Mouse (Mus musculus) telencephalon, adult 2 months (tissue): Measurements from ENCODE around the gene Ntrk3.

Source experiments
- DNase-seq: peaks from one replicate; pipeline ENCODE4 v3.0.0-alpha.2; 2011; ENCODE audit warnings: low read depth, low spot score

Gene Ntrk3

DNA sequence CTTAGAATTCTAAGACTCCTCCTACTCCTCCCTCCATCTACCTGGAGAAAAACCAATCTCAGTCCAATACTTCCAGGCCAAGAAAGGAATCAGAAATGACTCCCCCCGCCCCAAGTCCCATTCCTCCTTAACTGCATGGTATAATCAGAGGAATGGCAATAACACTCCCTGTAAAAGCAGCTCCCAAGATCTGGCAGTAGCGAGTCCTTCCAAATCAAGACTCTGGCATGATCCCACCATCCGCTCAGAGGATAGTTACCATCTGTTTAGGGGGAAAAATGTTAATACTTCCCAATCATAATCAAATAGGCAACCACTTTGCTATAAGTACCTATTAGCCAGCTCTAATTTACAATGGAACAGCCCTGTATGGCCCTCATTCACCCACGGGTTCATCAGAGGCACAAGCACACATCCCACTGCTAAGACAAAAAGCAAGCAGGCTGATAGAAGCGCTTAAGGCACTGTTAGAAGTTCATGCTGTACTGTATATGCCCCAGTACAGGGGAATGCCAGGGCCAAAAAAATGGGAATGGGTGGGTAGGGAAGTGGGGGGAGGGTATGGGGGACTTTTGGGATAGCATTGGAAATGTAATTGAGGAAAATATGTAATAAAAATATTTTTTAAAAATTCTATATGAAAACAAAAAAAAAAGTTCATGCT, 294.3 kb downstream of the Ntrk3 start:
- no peak for DNase-seq

GRCm38 (mm10) chr7:78441706-78442105, 296.1 kb downstream of the Ntrk3 start:
- no peak for DNase-seq

- no peak for DNase-seq
Measured at GRCm38 (mm10) chr7:78440896-78441295, 296.9 kb downstream of the Ntrk3 start.

DNA sequence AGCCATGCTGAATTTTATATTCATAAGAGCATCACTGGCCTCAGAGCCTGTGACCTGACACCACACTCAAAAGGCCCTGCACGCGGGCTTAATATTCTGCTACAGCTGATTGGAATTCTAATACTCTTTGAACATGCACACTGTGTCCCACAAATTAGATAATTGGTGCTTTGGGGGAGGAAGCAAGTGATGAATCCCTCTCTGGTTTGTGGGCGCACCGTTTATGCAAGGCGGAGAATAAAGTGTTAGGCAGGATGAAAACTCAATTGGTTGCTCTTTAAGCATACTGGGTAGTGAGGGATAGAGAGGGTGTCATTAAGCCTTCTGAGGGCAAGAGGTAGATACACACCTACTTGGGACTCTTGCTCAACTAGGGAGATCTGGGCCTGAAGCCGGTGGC, 297.3 kb downstream of the Ntrk3 start:
- peak; percentile 46 for DNase-seq

DNA sequence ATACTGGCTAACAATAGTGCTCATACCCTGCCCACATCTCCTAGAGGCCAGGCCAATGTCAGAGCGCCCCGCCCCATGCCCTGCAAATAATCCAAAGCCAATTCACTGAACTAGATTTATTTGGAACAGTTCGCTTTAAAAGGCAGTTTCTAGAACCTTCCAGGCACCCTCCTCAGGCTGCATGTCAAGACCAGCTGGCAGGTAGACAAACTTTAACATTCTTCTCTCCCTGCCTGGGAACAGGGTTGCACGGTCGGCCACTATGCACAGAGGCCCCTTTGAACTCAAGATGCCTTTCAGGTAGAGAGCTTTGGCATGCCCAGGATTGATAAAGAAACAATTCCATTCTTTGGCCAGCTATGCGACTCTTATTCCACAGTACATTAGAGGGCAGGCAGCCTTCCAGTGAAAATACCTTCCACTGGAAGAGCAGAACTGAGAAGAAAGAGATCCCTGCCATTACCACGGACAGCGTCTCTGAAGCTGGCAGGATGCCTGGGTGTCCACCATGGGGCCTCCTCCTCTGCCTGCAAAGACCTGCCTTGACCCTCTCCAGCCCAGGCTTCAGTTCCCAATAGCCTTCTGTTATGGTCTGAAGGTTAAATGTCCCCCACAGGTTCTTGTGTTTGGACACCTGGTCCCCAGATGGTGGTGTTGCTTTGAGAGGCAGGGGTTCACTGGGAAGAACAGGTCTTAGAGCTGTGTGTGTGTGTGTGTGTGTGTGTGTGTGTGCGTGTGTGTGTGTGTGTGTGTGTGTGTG, 298.3 kb downstream of the Ntrk3 start:
- DNase-seq, result no peak

GRCm38 (mm10) chr7:78433617-78434144, 304.1 kb downstream of the Ntrk3 start:
- DNase-seq, result no peak

GRCm38 (mm10) chr7:78431611-78432010, 306.2 kb downstream of the Ntrk3 start:
- DNase-seq, result no peak

- DNase-seq, result no peak
Measured at GRCm38 (mm10) chr7:78412172-78412571, 325.6 kb downstream of the Ntrk3 start.

- no peak for DNase-seq
Measured at GRCm38 (mm10) chr7:78409970-78410369, 327.8 kb downstream of the Ntrk3 start.

GRCm38 (mm10) chr7:78406641-78407291, 331.0 kb downstream of the Ntrk3 start:
- DNase-seq, result no peak

- peak; percentile 71 for DNase-seq
Measured at GRCm38 (mm10) chr7:78404481-78404880, 333.3 kb downstream of the Ntrk3 start.

DNA sequence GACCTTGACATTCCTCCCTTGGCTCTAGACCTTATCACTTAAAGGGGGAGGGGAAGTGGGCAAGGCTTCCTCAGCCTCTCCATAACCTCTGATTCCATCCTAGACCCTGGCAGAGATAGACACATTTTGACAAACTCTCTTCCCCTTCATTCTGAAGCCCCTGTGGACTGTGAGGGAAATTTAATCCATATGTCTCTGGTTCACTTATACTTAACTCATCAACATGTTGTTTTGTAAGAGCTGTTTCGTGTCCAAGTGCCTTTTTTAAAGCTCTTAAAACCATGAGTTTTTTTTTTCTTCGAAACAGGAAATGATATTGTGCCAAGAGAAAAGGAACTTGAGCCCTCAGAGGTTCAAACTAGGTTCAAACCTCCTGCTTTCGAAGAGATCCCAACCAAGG, 335.3 kb downstream of the Ntrk3 start:
- DNase-seq, result no peak

- DNase-seq, result peak; percentile 58
Measured at GRCm38 (mm10) chr7:78400219-78400618, 337.6 kb downstream of the Ntrk3 start.

- DNase-seq, result no peak
Measured at GRCm38 (mm10) chr7:78398377-78398776, 339.4 kb downstream of the Ntrk3 start.

DNA sequence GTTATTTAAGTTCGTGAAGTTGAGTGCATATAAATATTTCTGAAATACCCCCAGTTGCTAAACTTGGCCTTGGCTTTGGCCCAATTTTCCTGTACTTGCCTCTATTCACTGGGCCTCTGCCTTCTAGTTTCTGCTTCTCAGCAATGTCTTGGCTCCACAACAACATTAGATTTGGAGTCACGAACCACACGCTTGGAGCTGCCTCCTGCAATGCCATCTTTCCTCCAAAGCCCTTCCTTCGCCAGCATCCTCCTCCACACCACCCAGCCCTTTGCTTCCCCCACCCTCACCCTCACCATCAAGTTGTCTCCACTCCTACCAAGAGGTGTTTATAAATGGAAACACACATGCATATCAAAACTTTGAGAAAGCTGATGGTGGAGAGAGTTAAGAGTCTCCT, 340.6 kb downstream of the Ntrk3 start:
- DNase-seq, result peak; percentile 75

DNA sequence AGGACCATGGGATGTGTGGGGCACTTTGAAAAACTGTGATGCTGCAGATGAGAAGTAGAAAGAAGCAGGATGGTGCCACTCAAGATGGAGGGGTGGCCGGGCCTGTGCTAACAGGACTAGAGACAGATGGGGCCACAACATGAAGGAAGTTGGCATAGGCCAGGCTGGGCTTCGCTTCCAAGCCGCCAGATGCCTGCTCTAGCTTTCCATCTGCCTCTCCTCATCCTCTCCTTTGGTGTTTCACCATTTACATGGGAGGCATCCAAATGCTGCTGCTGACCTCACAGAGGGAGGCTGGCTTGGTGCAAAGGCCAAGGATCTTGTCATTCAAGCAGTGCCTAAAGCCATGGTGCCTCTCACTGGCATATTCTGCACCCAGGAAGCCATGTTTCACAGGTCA, 347.8 kb downstream of the Ntrk3 start:
- DNase-seq, result peak; percentile 52

DNA sequence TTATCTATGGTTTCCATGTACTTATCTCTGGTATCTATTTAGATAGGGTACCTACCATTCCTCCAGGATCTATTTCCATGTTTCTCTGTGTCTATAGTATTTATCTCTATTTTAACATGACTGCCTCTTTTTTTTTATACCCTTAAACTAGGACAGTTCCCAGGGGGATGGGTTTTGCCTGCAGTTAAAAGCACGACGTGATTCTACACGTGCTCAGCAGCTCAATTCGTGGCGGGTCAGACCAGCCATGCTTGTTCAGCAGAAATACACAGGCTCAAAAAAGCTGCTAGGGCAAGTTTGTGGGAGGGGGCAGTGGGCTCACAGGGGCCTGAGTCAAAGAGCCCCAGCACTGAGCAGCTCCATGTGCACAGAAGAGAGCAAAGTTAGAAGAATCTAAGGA, 349.7 kb downstream of the Ntrk3 start:
- no peak for DNase-seq

DNA sequence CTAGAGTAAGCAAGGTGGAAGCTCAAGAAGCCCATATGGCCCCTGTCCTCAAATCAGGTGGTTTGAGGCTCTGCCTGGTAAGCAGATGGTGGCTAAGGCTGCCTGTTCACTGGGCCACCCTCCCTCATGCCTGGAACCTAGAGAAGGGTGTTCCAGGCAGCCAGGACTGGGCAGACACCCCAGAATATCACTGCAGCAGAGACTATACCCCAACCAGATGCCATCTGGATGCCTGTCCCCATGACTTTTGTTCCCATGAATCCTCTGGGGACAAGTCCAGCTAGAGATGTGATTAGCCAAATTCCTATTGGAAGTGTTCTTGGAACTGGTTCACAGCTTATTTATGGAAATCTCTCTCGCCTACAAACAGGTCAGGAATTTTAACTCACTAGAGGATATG, 351.8 kb downstream of the Ntrk3 start:
- peak; percentile 40 for DNase-seq

DNA sequence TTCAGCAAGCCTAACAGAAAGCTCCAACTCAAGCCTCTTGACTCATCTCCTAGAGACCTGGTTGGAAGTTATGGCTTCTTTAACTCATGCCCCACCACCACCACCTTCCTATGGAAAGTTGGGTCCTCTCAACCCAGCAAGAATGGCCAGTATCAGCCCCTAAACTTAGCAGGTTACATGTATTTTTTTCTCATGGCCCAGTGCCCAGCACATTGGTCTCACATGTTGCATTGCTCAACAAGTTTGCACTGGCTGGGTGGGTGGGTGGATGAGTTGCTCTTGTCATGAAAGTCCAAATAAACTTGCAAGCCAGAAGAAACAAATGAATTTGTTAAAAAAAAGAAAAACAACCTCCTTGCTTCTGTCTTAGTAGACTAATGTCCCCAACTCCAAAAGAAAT, 353.7 kb downstream of the Ntrk3 start:
- no peak for DNase-seq

- DNase-seq, result no peak
Measured at GRCm38 (mm10) chr7:78382126-78382525, 355.7 kb downstream of the Ntrk3 start.

- no peak for DNase-seq
Measured at GRCm38 (mm10) chr7:78379784-78380183, 358.0 kb downstream of the Ntrk3 start.

DNA sequence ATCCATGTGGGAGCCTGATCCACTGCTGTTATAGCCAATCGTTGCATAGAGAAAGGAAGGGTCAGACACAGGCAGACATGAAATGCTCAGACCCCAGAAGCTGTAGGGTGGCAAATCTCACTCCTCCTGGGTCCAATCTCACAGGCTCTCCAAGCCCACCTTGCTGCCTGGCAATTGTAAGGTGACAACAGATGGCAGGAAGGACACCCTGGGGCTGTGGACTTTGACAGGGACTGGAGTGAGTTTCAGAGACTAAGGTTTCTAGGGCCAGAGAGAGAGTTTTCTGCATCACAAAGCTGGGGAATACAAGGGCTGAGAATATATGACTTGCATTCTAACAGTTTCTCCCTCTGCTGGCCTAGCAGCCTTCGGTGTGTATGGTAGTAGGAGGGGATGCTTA, 359.5 kb downstream of the Ntrk3 start:
- DNase-seq, result no peak

DNA sequence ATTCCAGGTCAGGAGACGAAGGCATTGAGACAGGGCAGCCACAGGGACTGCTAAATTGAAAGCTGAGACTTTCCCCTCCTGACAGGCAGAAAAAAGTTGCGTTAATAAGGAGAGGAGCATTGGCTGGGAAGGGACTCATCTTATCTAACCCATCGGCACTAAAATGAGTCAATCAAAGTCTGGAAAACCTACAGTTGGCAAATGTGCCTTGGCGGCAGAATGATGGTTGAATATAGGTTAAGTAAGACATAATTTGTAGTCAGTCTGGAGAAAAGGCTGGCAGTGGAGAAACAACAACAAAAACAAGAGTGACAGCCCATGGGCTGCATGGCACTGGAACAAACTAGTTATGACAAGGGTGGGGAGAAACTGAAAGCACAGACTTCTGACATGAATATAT, 360.9 kb downstream of the Ntrk3 start:
- DNase-seq, result no peak
